Mouse (Mus musculus): ENCODE results near the gene S100a5.

- no peak for TF ChIP-seq CTCF (IDR thresholded peaks at IDR 0.05; ENCODE audit: insufficient read depth, low read length)
- no peak for TF ChIP-seq POLR2A (IDR thresholded peaks at IDR 0.05; ENCODE audit: borderline replicate concordance, extremely low read depth, low read depth, low read length)
Measured at GRCm38 (mm10) chr3:90648981-90649380, 40.7 kb downstream of the S100a5 start.
